Mouse (Mus musculus): ENCODE measurements at regions not wholly inside any gene's neighbourhood (a gene's known extent, or its start where the extent isn't known, plus 50 kb on each side); places are given as distances from the start of the nearest gene placed in this dataset.
A peak's percentile ranks its signal among the peaks of the same experiment; 100 is the strongest.

- no peaks in the 10 kb centered on the region for H3K36me3 ChIP-seq
- H3K9me3 ChIP-seq (replicated peaks), result no peaks in the 10 kb centered on the region
- WGBS, result 53% methylated on average over 8 of the region's 8 CpGs
- peaks cover 5% of the 10 kb centered on the region; the same call in 1 of the 2 replicates for H3K4me1 ChIP-seq
- no peak overlapping the region for H3K27ac ChIP-seq (replicated peaks)
- no peak overlapping the region for H3K9ac ChIP-seq (replicated peaks)
- H3K4me2 ChIP-seq, result no peak overlapping the region
- ATAC-seq (ENCODE audit: low FRiP score), result no peak
- H3K4me3 ChIP-seq (replicated peaks), result no peak overlapping the region
- H3K27me3 ChIP-seq (replicated peaks), result no peaks in the 10 kb centered on the region
These were observed 333.7 kb upstream of the Noct start for GRCm38 (mm10) chr3:50890537-50890936.

GRCm38 (mm10) chr3:50898179-50898578, 326.1 kb upstream of the Noct start:
- ATAC-seq (ENCODE audit: low FRiP score), result no peak
- Histone ChIP-seq H3K4me3 (replicated peaks) (no peak overlapping the region), H3K4me2 (no peak overlapping the region), H3K9ac (replicated peaks) (no peak overlapping the region), H3K36me3 (no peaks in the 10 kb centered on the region), H3K4me1 (no peaks in the 10 kb centered on the region), H3K27me3 (replicated peaks) (no peaks in the 10 kb centered on the region), H3K27ac (replicated peaks) (no peak overlapping the region), H3K9me3 (replicated peaks) (no peaks in the 10 kb centered on the region)
- WGBS, result 67% methylated on average over 9 of the region's 9 CpGs

- Histone ChIP-seq H3K27me3 (replicated peaks) (no peaks in the 10 kb centered on the region), H3K4me3 (replicated peaks) (no peak overlapping the region), H3K4me2 (no peak overlapping the region), H3K36me3 (no peaks in the 10 kb centered on the region), H3K4me1 (peaks cover 7% of the 10 kb centered on the region), H3K27ac (replicated peaks) (no peak overlapping the region), H3K9ac (replicated peaks) (no peak overlapping the region), H3K9me3 (replicated peaks) (no peaks in the 10 kb centered on the region)
- WGBS, result 79% methylated on average over 7 of the region's 7 CpGs
- ATAC-seq (ENCODE audit: low FRiP score), result no peak
These were observed 324.4 kb upstream of the Noct start for GRCm38 (mm10) chr3:50899830-50900350.

GRCm38 (mm10) chr3:50900566-50900965, 323.7 kb upstream of the Noct start:
- no peak overlapping the region for H3K4me3 ChIP-seq (replicated peaks)
- H3K27ac ChIP-seq (replicated peaks), result no peak overlapping the region
- H3K36me3 ChIP-seq, result no peaks in the 10 kb centered on the region
- no peaks in the 10 kb centered on the region for H3K27me3 ChIP-seq (replicated peaks)
- 80% methylated on average over 9 of the region's 9 CpGs for WGBS
- ATAC-seq (ENCODE audit: low FRiP score), result no peak
- no peak overlapping the region for H3K4me2 ChIP-seq
- no peak overlapping the region for H3K9ac ChIP-seq (replicated peaks)
- H3K4me1 ChIP-seq, result peaks cover 13% of the 10 kb centered on the region
- H3K9me3 ChIP-seq (replicated peaks), result no peaks in the 10 kb centered on the region

GRCm38 (mm10) chr3:50901321-50901720, 322.9 kb upstream of the Noct start:
- no peak for ATAC-seq (ENCODE audit: low FRiP score)
- peaks cover 18% of the 10 kb centered on the region for H3K4me1 ChIP-seq
- H3K27ac ChIP-seq (replicated peaks), result no peak overlapping the region
- H3K4me2 ChIP-seq, result no peak overlapping the region
- H3K9me3 ChIP-seq (replicated peaks), result no peaks in the 10 kb centered on the region
- H3K4me3 ChIP-seq (replicated peaks), result no peak overlapping the region
- no peaks in the 10 kb centered on the region for H3K27me3 ChIP-seq (replicated peaks)
- H3K9ac ChIP-seq (replicated peaks), result no peak overlapping the region
- no peaks in the 10 kb centered on the region for H3K36me3 ChIP-seq
- 94% methylated on average over 10 of the region's 10 CpGs for WGBS

- H3K9ac ChIP-seq (replicated peaks), result no peak overlapping the region
- H3K9me3 ChIP-seq (replicated peaks), result no peaks in the 10 kb centered on the region
- H3K4me1 ChIP-seq, result peaks cover 22% of the 10 kb centered on the region
- 49% methylated on average over 7 of the region's 7 CpGs for WGBS
- no peak for ATAC-seq (ENCODE audit: low FRiP score)
- H3K27me3 ChIP-seq (replicated peaks), result no peaks in the 10 kb centered on the region
- H3K4me2 ChIP-seq, result no peak overlapping the region
- H3K4me3 ChIP-seq (replicated peaks), result no peak overlapping the region
- no peak overlapping the region for H3K27ac ChIP-seq (replicated peaks)
- H3K36me3 ChIP-seq, result no peaks in the 10 kb centered on the region
These were observed 321.3 kb upstream of the Noct start for GRCm38 (mm10) chr3:50902933-50903332.

- H3K27me3 ChIP-seq (replicated peaks), result no peaks in the 10 kb centered on the region
- ATAC-seq (ENCODE audit: low FRiP score), result no peak
- peaks cover 22% of the 10 kb centered on the region for H3K4me1 ChIP-seq
- H3K4me3 ChIP-seq (replicated peaks), result no peak overlapping the region
- no peak overlapping the region for H3K4me2 ChIP-seq
- no peaks in the 10 kb centered on the region for H3K36me3 ChIP-seq
- H3K9ac ChIP-seq (replicated peaks), result no peak overlapping the region
- 30% methylated on average over 7 of the region's 7 CpGs for WGBS
- H3K27ac ChIP-seq (replicated peaks), result no peak overlapping the region
- no peaks in the 10 kb centered on the region for H3K9me3 ChIP-seq (replicated peaks)
These were observed 319.5 kb upstream of the Noct start for GRCm38 (mm10) chr3:50904716-50905116.

GRCm38 (mm10) chr3:50905274-50905992, 318.8 kb upstream of the Noct start:
- Histone ChIP-seq H3K9ac (replicated peaks) (no peak overlapping the region), H3K4me2 (peak overlapping the region; percentile 61), H3K27me3 (replicated peaks) (no peaks in the 10 kb centered on the region), H3K9me3 (replicated peaks) (no peaks in the 10 kb centered on the region), H3K27ac (replicated peaks) (peak overlapping the region; percentile 82), H3K4me3 (replicated peaks) (peak overlapping the region; percentile 10; the same call in 1 of the 2 replicates), H3K36me3 (no peaks in the 10 kb centered on the region), H3K4me1 (peaks cover 22% of the 10 kb centered on the region)
- 17% methylated on average over 16 of the region's 16 CpGs for WGBS
- ATAC-seq (ENCODE audit: low FRiP score), result peak; percentile 45; the same call in 1 of the 2 replicates

- ATAC-seq (ENCODE audit: low FRiP score), result peak; percentile 86
- H3K4me3 ChIP-seq (replicated peaks), result peak overlapping the region; percentile 31
- H3K36me3 ChIP-seq, result no peaks in the 10 kb centered on the region
- peaks cover 22% of the 10 kb centered on the region for H3K4me1 ChIP-seq
- WGBS, result 12% methylated on average over 32 of the region's 32 CpGs
- H3K27me3 ChIP-seq (replicated peaks), result no peaks in the 10 kb centered on the region
- H3K4me2 ChIP-seq, result peak overlapping the region; percentile 61
- H3K9ac ChIP-seq (replicated peaks), result peak overlapping the region; percentile 41; the same call in 1 of the 2 replicates
- peak overlapping the region; percentile 82 for H3K27ac ChIP-seq (replicated peaks)
- no peaks in the 10 kb centered on the region for H3K9me3 ChIP-seq (replicated peaks)
These were observed 318.0 kb upstream of the Noct start for GRCm38 (mm10) chr3:50905993-50906831.

- Histone ChIP-seq H3K9ac (replicated peaks) (no peak overlapping the region), H3K27me3 (replicated peaks) (no peaks in the 10 kb centered on the region), H3K4me3 (replicated peaks) (no peak overlapping the region), H3K4me1 (peaks cover 17% of the 10 kb centered on the region), H3K4me2 (no peak overlapping the region), H3K9me3 (replicated peaks) (no peaks in the 10 kb centered on the region), H3K36me3 (no peaks in the 10 kb centered on the region), H3K27ac (replicated peaks) (no peak overlapping the region)
- 63% methylated on average over 5 of the region's 5 CpGs for WGBS
- peak; percentile 14; the same call in 1 of the 2 replicates for ATAC-seq (ENCODE audit: low FRiP score)
These were observed 311.2 kb upstream of the Noct start for GRCm38 (mm10) chr3:50912980-50913518.

GRCm38 (mm10) chr3:50914866-50915365, 309.3 kb upstream of the Noct start:
- no peaks in the 10 kb centered on the region for H3K36me3 ChIP-seq
- no peaks in the 10 kb centered on the region for H3K9me3 ChIP-seq (replicated peaks)
- peak overlapping the region; percentile 54 for H3K27ac ChIP-seq (replicated peaks)
- 0 out of 2 replicates have a peak overlapping the region, but pooled peaks have one; percentile 8 for H3K4me3 ChIP-seq (replicated peaks)
- no peak; the same call in 1 of the 2 replicates for ATAC-seq (ENCODE audit: low FRiP score)
- H3K9ac ChIP-seq (replicated peaks), result no peak overlapping the region
- H3K4me1 ChIP-seq, result peaks cover 17% of the 10 kb centered on the region
- no peaks in the 10 kb centered on the region for H3K27me3 ChIP-seq (replicated peaks)
- H3K4me2 ChIP-seq, result peak overlapping the region; percentile 36
- WGBS, result 29% methylated on average over 14 of the region's 14 CpGs
